Mouse (Mus musculus) heart, adult 9 months (tissue): Measurements from ENCODE around the gene Cldn22.

Source experiments
- DNase-seq, 2 experiments: peaks; one replicate each; pipeline ENCODE4 v3.0.0; 2022; ENCODE audit warnings: low spot score in 2 of 2

The Cldn22 gene

DNA sequence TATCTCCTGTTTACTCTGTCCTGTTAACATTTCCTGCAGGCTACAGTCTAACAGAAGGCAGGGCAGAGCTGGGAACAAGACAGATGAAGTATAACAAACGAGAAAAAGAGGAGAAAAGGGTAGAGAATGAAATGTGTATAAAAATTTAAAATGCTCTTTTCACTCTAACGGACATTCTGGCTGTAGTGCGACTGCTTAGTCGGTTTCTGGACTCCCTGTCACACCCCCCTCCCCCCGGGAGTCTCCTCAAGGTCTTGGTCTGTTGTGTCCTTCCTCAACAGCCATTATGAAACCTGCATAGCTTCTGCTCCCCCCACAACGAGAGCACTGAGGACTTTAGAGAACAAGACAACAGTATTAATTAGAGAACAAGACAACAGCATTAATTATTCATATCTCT, 8.3 kb downstream of the Cldn22 start:
- DNase-seq = no peak

DNA sequence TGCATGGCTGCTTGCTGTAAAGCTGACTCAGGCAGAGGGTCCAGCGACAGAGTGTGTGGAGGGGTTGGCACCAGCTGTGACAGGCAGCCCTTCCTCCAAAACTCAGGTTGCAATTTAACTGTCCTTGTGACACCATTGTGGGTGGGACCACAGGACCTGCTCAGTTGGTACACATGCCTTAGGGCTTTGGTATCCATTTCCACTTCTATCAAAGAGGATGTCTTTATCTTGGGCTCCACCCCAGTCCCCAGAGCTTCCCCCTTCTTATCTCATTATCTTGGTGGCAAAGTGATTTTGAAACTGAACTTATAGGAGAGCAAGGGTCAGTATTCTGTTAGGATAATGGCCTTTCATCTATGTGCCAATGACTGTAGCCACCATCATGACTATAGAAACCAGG, 9.7 kb downstream of the Cldn22 start:
- no peak for DNase-seq

DNA sequence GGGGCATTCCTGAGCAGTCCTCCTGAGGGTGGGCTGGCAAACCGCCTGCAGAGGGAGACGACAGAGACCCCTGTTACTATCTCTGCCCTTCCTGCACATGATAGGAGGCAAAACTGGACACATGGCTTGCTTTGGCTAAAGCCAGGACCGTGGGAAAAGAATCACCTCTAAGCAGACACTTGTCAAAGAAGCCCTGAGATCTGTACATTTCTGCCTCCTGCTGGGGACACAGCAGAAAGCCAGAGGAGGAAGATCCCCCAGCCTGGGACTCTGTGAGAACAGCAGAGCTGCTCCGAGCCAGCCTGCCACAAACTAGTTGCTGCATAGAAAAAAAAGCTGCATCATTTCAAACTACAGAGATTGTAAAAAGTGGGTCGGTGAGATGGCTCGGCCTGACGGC, 18.8 kb downstream of the Cldn22 start:
- no peak for DNase-seq

DNA sequence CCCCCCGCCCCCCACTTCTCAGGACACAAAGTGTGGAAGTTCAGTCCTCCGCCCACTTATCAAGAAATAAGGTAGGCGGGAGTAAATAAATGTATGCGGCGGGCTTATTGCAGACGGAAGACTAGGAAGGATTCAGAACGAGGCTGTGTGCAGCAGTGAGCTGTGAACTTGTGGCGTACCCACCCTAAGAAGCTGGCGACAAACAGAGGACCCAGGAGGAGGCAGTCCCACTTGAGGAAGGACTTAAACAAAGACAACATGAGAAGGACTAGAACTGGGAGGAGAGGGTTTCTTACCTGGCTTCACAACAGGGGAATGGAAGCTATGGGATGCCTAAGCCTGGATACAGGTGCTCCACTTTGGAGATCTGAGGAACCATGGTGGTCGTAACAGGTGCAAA, 19.4 kb downstream of the Cldn22 start:
- no peak for DNase-seq

DNA sequence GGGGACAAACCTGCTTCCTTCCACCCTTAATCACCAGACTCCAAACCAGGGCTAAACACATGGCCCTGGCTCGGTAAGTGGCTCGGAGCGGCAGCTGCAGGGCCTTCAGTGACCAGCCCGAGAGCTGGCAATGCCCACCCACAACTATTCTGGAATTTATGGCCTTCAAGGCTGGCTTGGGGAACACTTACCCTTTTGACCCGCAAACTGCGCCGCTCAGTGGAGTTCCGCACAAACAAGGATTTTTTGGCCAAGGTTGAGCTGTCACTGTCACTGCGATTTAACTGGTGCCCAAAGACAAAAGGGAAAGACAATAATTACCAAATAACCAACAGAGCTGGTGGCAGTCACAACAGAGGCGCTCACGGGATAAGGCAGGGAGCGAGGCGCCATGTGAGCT, 21.7 kb downstream of the Cldn22 start:
- no peak for DNase-seq

DNA sequence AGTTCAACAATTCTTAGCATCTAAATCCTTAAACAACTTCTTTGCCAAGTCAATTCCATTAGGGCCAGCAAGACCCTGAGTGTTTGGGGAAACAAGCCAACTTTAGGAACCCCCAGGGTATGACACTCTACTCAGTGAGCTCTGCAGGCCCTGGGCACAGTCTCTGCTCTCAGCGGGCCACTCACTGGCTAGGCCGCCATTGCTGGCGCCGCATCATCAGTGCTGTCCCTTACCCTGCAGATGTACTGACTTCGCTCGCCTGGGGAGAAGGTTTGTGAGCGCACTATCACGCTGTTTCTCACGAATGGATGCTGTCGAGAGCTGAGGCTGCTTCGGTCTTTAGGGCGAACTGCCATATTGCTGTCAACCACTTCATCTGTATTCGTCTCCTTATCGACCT, 22.9 kb downstream of the Cldn22 start:
- DNase-seq = no peak

DNA sequence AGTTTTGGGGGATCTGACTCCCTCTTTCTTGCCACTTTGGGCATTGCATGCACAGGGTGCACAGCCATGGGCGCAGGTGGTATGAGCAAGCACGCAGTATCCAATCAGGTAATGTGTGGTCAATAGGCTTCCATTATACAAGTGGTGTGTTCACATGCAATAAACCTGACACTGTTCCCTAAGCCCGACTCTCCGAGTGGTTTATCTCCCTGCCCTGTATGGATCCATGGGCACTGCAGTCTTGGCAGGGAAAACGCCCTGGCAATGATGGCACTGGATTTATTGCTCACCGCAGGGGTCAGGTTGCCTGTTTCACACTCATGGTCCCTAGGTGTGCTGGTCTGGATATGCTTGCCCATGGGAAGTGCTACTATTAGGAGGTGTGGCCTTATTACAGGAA, 23.6 kb downstream of the Cldn22 start:
- DNase-seq = no peak

DNA sequence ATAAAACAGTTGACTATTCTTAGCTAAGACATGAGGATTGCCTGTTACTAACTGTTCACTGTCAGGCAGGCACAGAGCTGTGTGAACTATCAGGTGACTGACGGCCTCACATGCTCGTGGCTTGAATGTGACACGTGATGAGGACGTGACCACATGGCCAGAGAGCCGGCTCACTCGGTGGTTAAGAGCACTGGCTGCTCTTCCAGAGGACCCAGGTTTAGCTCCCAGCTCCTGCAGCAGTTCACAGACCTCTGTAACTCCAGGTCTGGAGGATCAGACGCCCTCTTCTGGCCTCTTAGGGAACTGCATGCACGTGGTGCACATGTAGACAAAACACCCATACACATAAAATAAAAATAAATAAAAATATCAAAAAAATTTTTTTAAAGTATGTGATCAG, 25.6 kb downstream of the Cldn22 start:
- DNase-seq = no peak

DNA sequence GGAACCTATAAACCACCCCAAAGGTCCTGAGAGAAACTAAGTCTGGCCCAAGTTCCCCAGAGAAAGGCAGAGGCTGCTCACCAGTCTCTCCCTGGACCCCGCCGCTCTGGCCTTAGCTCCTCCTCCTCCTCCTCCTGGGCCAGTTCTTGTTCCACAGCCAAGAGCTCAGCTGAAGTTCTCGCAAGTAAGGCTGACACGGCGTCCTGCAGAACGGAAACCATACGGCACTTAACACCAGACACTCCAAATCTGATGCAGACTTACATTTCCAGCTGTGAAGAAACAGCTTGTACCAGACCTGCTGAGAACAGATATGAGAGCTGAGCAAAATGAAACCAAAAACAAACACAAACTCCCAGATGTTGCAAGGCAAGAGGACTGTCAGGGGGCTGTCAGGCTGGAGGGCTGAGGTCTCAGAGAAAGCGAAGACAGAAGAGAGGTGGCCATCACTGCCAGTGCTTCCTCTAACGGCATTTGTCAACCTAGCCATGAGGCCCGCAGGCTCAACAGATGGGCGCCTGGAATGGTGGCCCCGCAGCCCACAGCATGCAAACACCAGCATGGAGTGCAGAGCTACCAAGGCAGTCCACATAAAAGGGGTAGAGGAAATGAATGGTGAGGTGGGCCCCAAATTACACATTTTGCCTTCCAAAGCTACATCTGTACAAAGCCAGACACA, 27.7 kb downstream of the Cldn22 start:
- DNase-seq = peak; percentile 68 to 80

DNA sequence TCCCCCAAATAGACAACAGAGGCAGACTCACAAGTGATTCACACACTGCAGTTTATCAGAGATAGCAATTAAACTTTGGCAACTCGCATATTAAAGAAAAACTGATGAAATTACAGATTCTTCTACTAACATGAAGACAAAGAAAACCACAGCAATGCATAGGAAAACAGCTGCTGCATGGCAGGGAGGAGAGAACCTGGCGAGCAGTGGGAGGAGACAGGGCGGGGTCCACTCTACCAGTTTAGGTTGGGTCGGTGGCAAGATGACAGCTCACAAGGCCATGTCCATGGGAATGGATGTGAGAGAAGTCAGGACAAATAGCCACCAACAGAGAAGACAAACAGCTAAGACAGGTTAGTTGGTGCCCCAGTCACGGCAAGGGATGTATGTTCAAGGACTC, 28.5 kb downstream of the Cldn22 start:
- DNase-seq = no peak

DNA sequence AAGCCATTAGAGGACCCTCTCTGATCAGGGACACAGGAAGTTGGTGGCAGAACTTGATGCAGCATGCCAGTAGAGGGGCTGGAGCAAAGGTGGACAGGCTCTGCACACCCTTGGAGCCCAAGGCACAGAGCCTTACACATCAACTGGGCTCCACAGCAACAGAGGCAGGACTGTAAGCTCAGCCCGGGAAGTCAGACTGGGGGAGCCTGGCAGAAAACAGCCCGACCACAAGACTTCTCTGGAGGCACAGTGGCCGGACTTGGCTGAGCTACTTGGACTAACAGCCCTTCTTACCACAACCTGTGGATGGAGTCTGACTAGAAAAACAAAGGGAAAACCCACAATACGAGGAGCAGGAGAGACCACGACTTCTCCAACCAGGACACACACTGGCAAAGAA, 29.1 kb downstream of the Cldn22 start:
- DNase-seq = no peak

DNA sequence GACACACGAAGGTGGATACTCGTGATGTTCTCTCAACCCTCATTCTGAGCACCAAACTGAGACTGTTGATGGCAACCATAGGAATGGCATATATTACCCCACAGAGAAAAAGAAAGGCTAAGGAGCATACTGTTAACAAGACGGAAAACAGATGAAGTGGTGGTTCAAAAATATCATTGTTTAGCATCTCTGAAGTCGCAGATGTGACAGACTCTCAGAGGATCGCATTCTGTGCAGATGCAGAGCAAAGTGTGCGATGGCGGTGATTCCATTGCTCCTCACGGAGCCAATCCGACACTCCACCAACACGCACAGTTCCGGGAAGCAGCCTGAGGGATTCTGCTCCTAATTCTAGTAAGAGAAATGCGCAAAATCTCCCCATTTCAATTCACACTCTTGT, 35.0 kb downstream of the Cldn22 start:
- no peak for DNase-seq

DNA sequence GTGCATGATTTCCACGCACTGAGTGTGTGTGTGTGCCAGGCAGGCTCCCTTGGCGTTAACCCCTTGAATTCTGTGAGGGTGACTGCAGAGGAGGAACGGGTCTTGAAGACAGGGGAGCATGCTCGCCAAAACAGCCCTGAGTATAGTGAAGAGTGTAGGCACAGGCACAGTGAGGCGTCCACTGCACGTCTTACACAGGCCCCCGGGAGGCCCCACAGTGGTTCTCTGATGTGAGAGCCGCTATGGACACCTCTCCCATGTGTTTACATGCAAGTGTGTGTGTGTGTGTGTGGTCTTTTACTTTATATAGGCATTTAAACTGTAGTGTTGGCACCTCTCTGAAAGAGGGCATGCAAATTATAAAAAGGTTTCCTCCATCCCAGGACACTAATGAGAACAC, 42.3 kb downstream of the Cldn22 start:
- DNase-seq = no peak

DNA sequence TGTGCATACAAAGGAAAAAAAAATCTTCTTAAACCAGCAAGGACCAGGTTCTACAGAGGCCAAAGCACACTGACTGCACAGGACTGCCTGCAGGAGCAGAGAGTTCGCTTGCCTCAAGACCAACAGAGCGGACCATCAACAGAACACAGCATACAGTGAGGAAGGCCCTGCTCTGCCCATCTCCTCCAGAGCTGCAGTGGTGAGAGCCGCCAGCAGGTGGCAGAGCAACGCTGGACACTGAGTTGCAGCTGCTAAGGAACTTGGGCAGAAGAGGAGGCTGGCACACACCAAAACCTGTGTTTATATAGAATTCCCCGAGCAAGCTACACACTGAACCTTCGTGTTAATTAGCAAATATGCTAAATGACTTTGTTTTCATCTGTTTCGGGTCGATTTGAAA, 42.8 kb downstream of the Cldn22 start:
- peak; percentile 39 to 70 for DNase-seq

DNA sequence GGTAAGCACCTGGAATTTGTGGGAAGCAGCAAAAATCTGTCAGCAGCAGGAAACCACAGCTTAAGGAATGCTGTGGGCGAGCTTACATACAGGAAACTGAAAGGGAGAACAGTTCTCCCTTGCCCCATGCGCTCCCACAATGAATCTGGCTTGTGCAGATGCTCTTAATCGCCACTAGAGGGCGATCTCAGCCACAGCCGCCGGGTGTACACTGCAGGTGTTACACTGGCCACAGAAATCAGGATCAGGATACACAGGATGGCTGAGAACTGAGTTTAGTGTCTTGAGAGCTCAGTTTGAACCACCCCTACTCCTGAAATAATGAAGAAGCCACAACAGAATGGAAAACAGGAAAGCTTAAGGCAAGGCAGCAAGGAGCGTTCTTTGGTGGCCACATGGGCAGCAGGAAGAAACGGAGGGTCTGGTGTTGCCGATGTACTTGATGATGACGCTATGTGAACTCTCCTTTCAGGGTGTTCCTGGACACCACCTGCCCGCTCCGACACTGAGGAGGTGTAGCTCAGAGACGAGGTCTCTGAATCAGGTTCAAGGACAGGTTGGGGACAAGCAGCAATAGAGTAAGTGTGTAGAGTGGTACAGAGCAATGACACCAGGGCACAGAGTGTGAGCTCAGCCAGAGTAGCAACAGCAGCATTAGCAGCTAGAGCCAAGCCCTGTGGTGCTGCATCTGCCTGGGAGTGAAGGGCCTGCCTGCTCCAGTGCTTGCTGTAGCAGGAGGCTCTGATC, 48.3 kb downstream of the Cldn22 start:
- peak; percentile 30 to 43 for DNase-seq

DNA sequence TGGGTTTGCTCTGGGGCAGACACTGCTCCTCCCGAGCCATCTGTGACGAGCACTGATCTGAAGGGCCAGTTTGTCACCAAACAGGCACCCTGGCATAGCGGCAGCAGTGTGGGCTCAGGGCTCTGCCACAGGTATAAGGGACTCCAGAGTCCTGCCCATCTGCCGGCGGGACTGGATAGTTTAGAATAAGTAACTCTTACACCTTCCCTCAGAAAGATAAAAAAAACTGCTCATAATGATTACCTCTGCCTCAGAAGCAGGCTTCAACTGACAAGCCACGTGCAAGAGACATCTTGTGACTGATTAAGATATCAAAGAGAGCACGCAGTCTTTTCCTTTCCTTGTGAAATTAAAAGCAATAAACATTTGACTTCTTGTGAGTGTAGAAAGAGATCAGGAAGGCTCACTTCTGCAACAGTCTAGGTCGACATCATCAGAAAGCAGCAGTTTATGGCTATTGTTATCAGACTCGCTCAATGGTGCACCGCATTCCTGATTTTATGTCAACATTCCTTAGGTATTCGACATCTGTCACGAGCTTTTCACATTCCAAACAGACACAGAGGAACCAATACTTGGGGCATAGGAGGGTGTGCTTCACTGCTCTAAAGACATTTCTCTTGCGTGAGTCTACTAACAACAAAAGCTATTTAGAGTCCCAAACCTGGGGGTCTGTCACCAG, 50.4 kb downstream of the Cldn22 start:
- DNase-seq = no peak
